ENCODE assay signal across 25 mouse cellular contexts in genomic region chr19:4436254-4436653, GRCm38 (mm10). TPM values are rescaled to one million over a fixed set of nuclear protein-coding genes. Genes with fewer than 3 reads are reported as not detected.
"Had no signal": no experiment of that assay in that cellular context is flagged by ENCODE, and none has a peak within 500 bp of the region (broad histone marks: within the 10 kb centered on the region; RNA-seq: fewer than 3 reads in every experiment).

No protein-coding gene starts in this region.

- H3K36me3 ChIP-seq: midbrain, embryonic 10.5 days; midbrain, embryonic 13.5 days; neural tube, embryonic 12.5 days; neural tube, embryonic 15.5 days; stomach, embryonic 15.5 days had no signal

- ATAC-seq: lung, postnatal 0 days; midbrain, embryonic 13.5 days; midbrain, embryonic 16.5 days had no signal

- H3K27me3 ChIP-seq: limb, embryonic 13.5 days; stomach, embryonic 15.5 days had no signal

- H3K4me3 ChIP-seq: limb, embryonic 10.5 days; limb, embryonic 13.5 days; liver, embryonic 13.5 days; midbrain, embryonic 10.5 days; midbrain, embryonic 13.5 days; myocyte; neural tube, embryonic 12.5 days; neural tube, embryonic 15.5 days; stomach, embryonic 15.5 days had no signal

- H3K9ac ChIP-seq: limb, embryonic 13.5 days; liver, embryonic 13.5 days; lung, embryonic 14.5 days; midbrain, embryonic 13.5 days; neural tube, embryonic 12.5 days; neural tube, embryonic 15.5 days; stomach, embryonic 15.5 days had no signal

- H3K4me2 ChIP-seq: limb, embryonic 13.5 days; liver, embryonic 13.5 days; lung, embryonic 14.5 days; midbrain, embryonic 13.5 days; neural tube, embryonic 12.5 days; neural tube, embryonic 15.5 days; stomach, embryonic 15.5 days had no signal

- H3K27ac ChIP-seq: limb, embryonic 10.5 days; limb, embryonic 13.5 days; liver, embryonic 13.5 days; macrophage; midbrain, embryonic 10.5 days; midbrain, embryonic 13.5 days; neural tube, embryonic 12.5 days; neural tube, embryonic 15.5 days; stomach, embryonic 15.5 days had no signal

- DNase-seq: kidney, adult 18-20 months; kidney, adult 9 months; kidney, postnatal 14 days; kidney, postnatal 4 days; liver; liver, embryonic 13.5 days; lung, embryonic 14.5 days; right cerebral cortex, adult 18-20 months; right cerebral cortex, postnatal 14 days; right cerebral cortex, postnatal 4 days; spleen, adult 18-20 months; thymus, postnatal 25 days had no signal

- H3K9me3 ChIP-seq: limb, embryonic 10.5 days; limb, embryonic 13.5 days; liver, embryonic 13.5 days; midbrain, embryonic 10.5 days; midbrain, embryonic 13.5 days; neural tube, embryonic 15.5 days; stomach, embryonic 15.5 days had no signal

RNA-seq across cellular contexts. Expression of gene Rhod, which starts 3.0 kb away (rescaled TPM):
- total RNA-seq: megakaryocyte, adult 5-6 weeks; monocyte, adult 5-6 weeks had no signal

RNA-seq across cellular contexts. Expression of gene Syt12, which starts 41.0 kb away (rescaled TPM):
- total RNA-seq: megakaryocyte, adult 5-6 weeks; monocyte, adult 5-6 weeks had no signal
- polyA plus RNA-seq: macrophage had no signal
